Mouse (Mus musculus) heart, embryonic 16.5 days (tissue): Measurements from ENCODE around the gene Ntan1. TPM values are rescaled to one million over a fixed set of nuclear protein-coding genes. Genes with fewer than 3 reads are reported as not detected.
"Not testable (repeated sequence)": the region's sequence is repeated elsewhere in the genome, so short reads cannot be mapped to it uniquely, and the experiment has no call there.

Experiments used
- ATAC-seq: fragments of 200-750 bp; cut with Nextera tagmentation; replicated peaks from 2 replicates; pipeline ENCODE4 v1.8.0; 2017; ENCODE audit warnings: moderate number of reproducible peaks; ENCODE audit not compliant: insufficient read depth, low FRiP score; ENCODE audit errors: extremely low read depth
- H3K27ac ChIP-seq: fragments of 300-500 bp; sonication (generic); 2 replicates; pipeline ENCODE4 v1.5.1; 2014; ENCODE audit warnings: mild to moderate bottlenecking, low read length, control low read depth, moderate library complexity
- H3K27me3 ChIP-seq: fragments of 300-500 bp; sonication (generic); 2 replicates; pipeline ENCODE4 v1.6.1; 2014; ENCODE audit warnings: low read length, mixed read lengths; ENCODE audit not compliant: control insufficient read depth, insufficient read depth
- H3K36me3 ChIP-seq: fragments of 300-500 bp; sonication (generic); 2 replicates; pipeline ENCODE4 v1.6.1; 2014; ENCODE audit not compliant: control insufficient read depth, insufficient read depth
- H3K4me1 ChIP-seq: fragments of 300-500 bp; sonication (generic); 2 replicates; pipeline ENCODE4 v1.6.1; 2014; ENCODE audit warnings: low read length, mixed read lengths; ENCODE audit not compliant: control insufficient read depth, insufficient read depth
- H3K4me2 ChIP-seq: fragments of 300-500 bp; sonication (generic); 2 replicates; pipeline ENCODE4 v1.6.1; 2014; ENCODE audit warnings: low read depth, mild to moderate bottlenecking, control low read depth, low read length
- H3K4me3 ChIP-seq: fragments of 300-500 bp; sonication (generic); 2 replicates; pipeline ENCODE4 v1.5.1; 2014; ENCODE audit warnings: mild to moderate bottlenecking, control low read depth, low read length
- H3K9ac ChIP-seq: fragments of 300-500 bp; sonication (generic); 2 replicates; pipeline ENCODE4 v1.6.1; 2014; ENCODE audit warnings: low read length, control low read depth
- H3K9me3 ChIP-seq: fragments of 300-500 bp; sonication (generic); replicated peaks from 2 replicates; pipeline ENCODE4 v1.6.1; 2016; ENCODE audit warnings: low read length; ENCODE audit not compliant: control insufficient read depth
- WGBS: fragments of 180-500 bp; shearing (Covaris S2); extraction: QIAGEN DNeasy Blood & Tissue Kit; methylation state at CpG from one replicate; pipeline ENCODE4 v1.1.7; 2014; 5-methylcytosine and 5-hydroxymethylcytosine counted together
- polyA plus RNA-seq: library from polyadenylated mRNA; unstranded; fragments of >200 nt; fragmentation: Nextera tagmentation; extraction: Ambion mirVana; gene quantifications from 2 replicates; pipeline ENCODE4 v1.2.1, GENCODE M21; 2015

Gene Ntan1
- polyA plus RNA-seq, 1 experiment from 2014 or later: 145 TPM

- Histone ChIP-seq H3K4me3 (no peak overlapping the region), H3K4me1 (no peaks in the 10 kb centered on the region; the same call in 1 of the 2 replicates), H3K36me3 (peaks cover 28% of the 10 kb centered on the region), H3K9ac (no peak overlapping the region), H3K27me3 (no peaks in the 10 kb centered on the region), H3K27ac (no peak overlapping the region), H3K4me2 (no peak overlapping the region), H3K9me3 (no peaks in the 10 kb centered on the region)
- ATAC-seq: no peak
- 93% methylated on average over 1 of the region's 1 CpGs for WGBS
Measured at GRCm38 (mm10) chr16:13846675-13847074, 28.0 kb downstream of the Ntan1 start.

- no peak overlapping the region for H3K4me2 ChIP-seq
- H3K9ac ChIP-seq: no peak overlapping the region
- no peaks in the 10 kb centered on the region for H3K9me3 ChIP-seq
- H3K36me3 ChIP-seq: peaks cover 26% of the 10 kb centered on the region
- no peak overlapping the region for H3K4me3 ChIP-seq
- no peak overlapping the region for H3K27ac ChIP-seq
- no peaks in the 10 kb centered on the region for H3K27me3 ChIP-seq
- no peak for ATAC-seq
- 58% methylated on average over 2 of the region's 2 CpGs for WGBS
- no peaks in the 10 kb centered on the region; the same call in 1 of the 2 replicates for H3K4me1 ChIP-seq
Measured at GRCm38 (mm10) chr16:13848310-13848709, 29.7 kb downstream of the Ntan1 start.

- no peaks in the 10 kb centered on the region for H3K27me3 ChIP-seq
- H3K27ac ChIP-seq: no peak overlapping the region
- no peak overlapping the region for H3K4me2 ChIP-seq
- H3K9ac ChIP-seq: no peak overlapping the region
- WGBS: 93% methylated on average over 4 of the region's 4 CpGs
- ATAC-seq: no peak
- H3K4me1 ChIP-seq: no peaks in the 10 kb centered on the region; the same call in 1 of the 2 replicates
- H3K9me3 ChIP-seq: no peaks in the 10 kb centered on the region
- no peak overlapping the region for H3K4me3 ChIP-seq
- peaks cover 16% of the 10 kb centered on the region; the same call in 1 of the 2 replicates for H3K36me3 ChIP-seq
Measured at GRCm38 (mm10) chr16:13851446-13851845, 32.8 kb downstream of the Ntan1 start.

GRCm38 (mm10) chr16:13853886-13854285 lies 35.2 kb downstream of the Ntan1 start:
- no peak for ATAC-seq

GRCm38 (mm10) chr16:13866076-13866475 lies 47.4 kb downstream of the Ntan1 start:
- no peak overlapping the region for H3K4me2 ChIP-seq
- peaks cover 14% of the 10 kb centered on the region; the same call in 1 of the 2 replicates for H3K36me3 ChIP-seq
- WGBS: 68% methylated on average over 4 of the region's 4 CpGs
- H3K9ac ChIP-seq: no peak overlapping the region
- H3K4me3 ChIP-seq: no peak overlapping the region
- H3K27ac ChIP-seq: no peak overlapping the region
- H3K9me3 ChIP-seq: no peaks in the 10 kb centered on the region
- H3K27me3 ChIP-seq: no peaks in the 10 kb centered on the region
- no peak for ATAC-seq
- H3K4me1 ChIP-seq: no peaks in the 10 kb centered on the region

More at GRCm38 (mm10) chr16:13853886-13854285, 35.2 kb downstream of the Ntan1 start:
- no peaks in the 10 kb centered on the region for H3K4me1 ChIP-seq
- no peak overlapping the region for H3K4me3 ChIP-seq
- H3K36me3 ChIP-seq: peaks cover 20% of the 10 kb centered on the region; the same call in 1 of the 2 replicates
- H3K4me2 ChIP-seq: no peak overlapping the region
- H3K27me3 ChIP-seq: no peaks in the 10 kb centered on the region
- 92% methylated on average over 4 of the region's 4 CpGs for WGBS
- H3K9me3 ChIP-seq: no peaks in the 10 kb centered on the region
- H3K9ac ChIP-seq: no peak overlapping the region
- no peak overlapping the region for H3K27ac ChIP-seq

- no peak overlapping the region for H3K4me3 ChIP-seq
- no peaks in the 10 kb centered on the region for H3K9me3 ChIP-seq
Measured at GRCm38 (mm10) chr16:13866616-13867015, 48.0 kb downstream of the Ntan1 start.

GRCm38 (mm10) chr16:13867406-13867805 lies 48.8 kb downstream of the Ntan1 start:
- not testable (repeated sequence) for H3K27me3 ChIP-seq, H3K9me3 ChIP-seq, H3K4me1 ChIP-seq, H3K4me3 ChIP-seq, ATAC-seq, H3K27ac ChIP-seq, H3K9ac ChIP-seq
- Histone ChIP-seq H3K4me2 (peak overlapping the region; percentile 59; the same call in 1 of the 2 replicates), H3K36me3 (peaks cover 14% of the 10 kb centered on the region)
- 39% methylated on average over 5 of the region's 5 CpGs for WGBS

More at GRCm38 (mm10) chr16:13866616-13867015, 48.0 kb downstream of the Ntan1 start:
- Histone ChIP-seq H3K4me1 (no peaks in the 10 kb centered on the region), H3K27me3 (no peaks in the 10 kb centered on the region), H3K4me2 (no peak overlapping the region), H3K9ac (no peak overlapping the region), H3K27ac (no peak overlapping the region), H3K36me3 (peaks cover 14% of the 10 kb centered on the region; the same call in 1 of the 2 replicates)
- no peak for ATAC-seq
- 76% methylated on average over 5 of the region's 5 CpGs for WGBS

GRCm38 (mm10) chr16:13867910-13868514 lies 49.4 kb downstream of the Ntan1 start:
- peaks cover 9% of the 10 kb centered on the region for H3K36me3 ChIP-seq
- H3K9ac ChIP-seq: peak overlapping the region; percentile 69
- peak overlapping the region; percentile 42 for H3K4me3 ChIP-seq
- ATAC-seq: no peak
- H3K27me3 ChIP-seq: no peaks in the 10 kb centered on the region
- H3K9me3 ChIP-seq: no peaks in the 10 kb centered on the region
- peak overlapping the region; percentile 59 for H3K4me2 ChIP-seq
- peak overlapping the region; percentile 23; the same call in 1 of the 2 replicates for H3K27ac ChIP-seq
- 21% methylated on average over 42 of the region's 42 CpGs for WGBS
- H3K4me1 ChIP-seq: no peaks in the 10 kb centered on the region

GRCm38 (mm10) chr16:13875483-13875882 lies 56.8 kb downstream of the Ntan1 start:
- no peak overlapping the region for H3K4me2 ChIP-seq

More at GRCm38 (mm10) chr16:13875483-13875882, 56.8 kb downstream of the Ntan1 start:
- Histone ChIP-seq H3K27me3 (no peaks in the 10 kb centered on the region), H3K4me3 (no peak overlapping the region), H3K27ac (peak overlapping the region; percentile 69), H3K9ac (no peak overlapping the region), H3K9me3 (no peaks in the 10 kb centered on the region), H3K36me3 (peaks cover 9% of the 10 kb centered on the region), H3K4me1 (peaks cover 9% of the 10 kb centered on the region)
- 49% methylated on average over 4 of the region's 4 CpGs for WGBS
- no peak; the same call in 1 of the 2 replicates for ATAC-seq
